Mouse (Mus musculus) thymus, adult 2 months (tissue): ENCODE measurements around the gene Klk12.

Experiments
- CTCF ChIP-seq: fragments of 200-500 bp; IDR thresholded peaks from 2 replicates; pipeline ENCODE4 v1.5.1; 2012; ENCODE audit warnings: mild to moderate bottlenecking, control low read depth, low read length, moderate library complexity, borderline replicate concordance; ENCODE audit not compliant: control insufficient read depth, poor library complexity, insufficient read depth; ENCODE audit errors: extremely low read depth
- POLR2A ChIP-seq: fragments of 200-500 bp; IDR thresholded peaks from 2 replicates; pipeline ENCODE4 v1.6.1; 2012; ENCODE audit warnings: mild to moderate bottlenecking, low read length, control low read depth, moderate library complexity; ENCODE audit not compliant: control insufficient read depth, poor library complexity, insufficient read depth; ENCODE audit errors: extremely low read depth

DNA sequence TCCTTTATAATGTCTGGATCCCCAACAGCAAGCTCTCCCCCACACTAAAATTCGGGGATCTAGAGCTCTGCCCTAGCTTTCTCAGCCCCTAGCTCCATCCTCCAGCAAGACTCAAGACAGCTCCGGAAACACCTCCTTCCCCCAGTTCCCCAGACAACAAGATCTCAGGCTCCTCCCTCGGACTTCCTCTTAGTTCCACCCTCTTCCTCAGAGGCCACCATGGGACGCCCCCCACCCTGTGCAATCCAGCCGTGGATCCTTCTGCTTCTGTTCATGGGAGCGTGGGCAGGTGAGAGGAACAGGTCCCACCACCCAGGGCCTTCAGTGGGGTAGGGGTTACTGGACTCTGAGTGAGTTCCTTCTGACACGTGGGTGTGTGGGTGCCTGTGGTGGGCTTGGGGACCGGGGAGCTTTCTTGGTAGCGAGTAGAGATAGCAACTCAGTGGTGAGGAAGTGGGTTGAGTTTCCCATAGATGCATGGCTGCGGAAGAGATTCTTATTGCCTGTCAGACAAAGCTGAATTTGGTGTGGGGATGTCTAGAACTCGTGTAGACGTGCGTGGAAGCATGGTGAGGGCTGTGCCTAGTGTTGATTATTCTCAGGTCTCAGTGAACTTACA lies 29.3 kb downstream of the Klk12 start:
- TF ChIP-seq CTCF (no peak), POLR2A (no peak)
